Mouse (Mus musculus) liver, embryonic 14.5 days (tissue): ENCODE data around the gene Gfy. TPM values are rescaled to one million over a fixed set of nuclear protein-coding genes. Genes with fewer than 3 reads are reported as not detected.

Experiments
- ATAC-seq: fragments of 200-750 bp; cut with Nextera tagmentation; 2 replicates; pipeline ENCODE4 v1.8.0; 2017; ENCODE audit warnings: moderate number of reproducible peaks, mild to moderate bottlenecking, moderate library complexity; ENCODE audit not compliant: insufficient read depth
- DNase-seq, 3 experiments: peaks; one replicate each; pipeline ENCODE4 v3.0.0-alpha.2; 2012 to 2013; ENCODE audit warnings: low read depth in 3 of 3, low spot score in 3 of 3
- H3K27ac ChIP-seq: fragments of 300-500 bp; sonication (generic); 2 replicates; pipeline ENCODE4 v1.5.1; 2014; ENCODE audit warnings: moderate library complexity, mild to moderate bottlenecking, control low read depth, inconsistent platforms
- H3K27me3 ChIP-seq: fragments of 300-500 bp; sonication (generic); 2 replicates; pipeline ENCODE4 v1.6.1; 2014; ENCODE audit warnings: mild to moderate bottlenecking, low read length, moderate library complexity; ENCODE audit not compliant: control insufficient read depth, insufficient read depth
- H3K36me3 ChIP-seq: fragments of 300-500 bp; sonication (generic); replicated peaks from 2 replicates; pipeline ENCODE4 v1.6.1; 2014; ENCODE audit warnings: low read depth; ENCODE audit not compliant: control insufficient read depth, insufficient read depth
- H3K4me1 ChIP-seq, 2 experiments: fragments of 200-500 bp in 1 of 2; fragments of 300-500 bp in 1 of 2; sonication (generic) in 1 of 2; replicated peaks; 2 replicates each; pipeline ENCODE4 v1.6.1; 2012 to 2014; ENCODE audit warnings: antibody characterized with exemption in 1 of 2, inconsistent platforms in 1 of 2, low read length in 1 of 2; ENCODE audit not compliant: control insufficient read depth in 2 of 2, insufficient read depth in 2 of 2
- H3K4me2 ChIP-seq: fragments of 300-500 bp; sonication (generic); 2 replicates; pipeline ENCODE4 v1.6.1; 2014; ENCODE audit warnings: low read depth, mild to moderate bottlenecking, control low read depth, moderate library complexity
- H3K4me3 ChIP-seq, 2 experiments: fragments of 200-500 bp in 1 of 2; fragments of 300-500 bp in 1 of 2; sonication (generic) in 1 of 2; 2 replicates each; pipeline ENCODE4 v1.5.1; 2012 to 2014; ENCODE audit warnings: low read depth in 2 of 2, low read length in 2 of 2, mild to moderate bottlenecking in 2 of 2, control low read depth in 1 of 2, inconsistent platforms in 1 of 2, moderate library complexity in 1 of 2; ENCODE audit not compliant: insufficient read depth in 1 of 2
- H3K9ac ChIP-seq: fragments of 300-500 bp; sonication (generic); replicated peaks from 2 replicates; pipeline ENCODE4 v1.6.1; 2014; ENCODE audit warnings: mild to moderate bottlenecking, control low read depth, moderate library complexity
- H3K9me3 ChIP-seq: fragments of 300-500 bp; sonication (generic); 2 replicates; pipeline ENCODE4 v1.6.1; 2016; ENCODE audit warnings: low read length, mixed read lengths; ENCODE audit not compliant: control insufficient read depth
- CTCF ChIP-seq: IDR thresholded peaks from 2 replicates; pipeline ENCODE4 v1.5.1; 2016; ENCODE audit warnings: antibody characterized with exemption, low read depth, control low read depth
- EP300 ChIP-seq: IDR thresholded peaks from 2 replicates; pipeline ENCODE4 v1.6.1; 2016; ENCODE audit warnings: antibody characterized with exemption, low read depth
- WGBS: fragments of 180-500 bp; shearing (Covaris S2); extraction: QIAGEN DNeasy Blood & Tissue Kit; methylation state at CpG from one replicate; pipeline ENCODE4 v1.1.7; 2014; ENCODE audit not compliant: insufficient replicate concordance; 5-methylcytosine and 5-hydroxymethylcytosine counted together
- polyA plus RNA-seq, 2 experiments: library from polyadenylated mRNA; depleted of rRNA in 1 of 2; stranded (reverse) in 1 of 2; unstranded in 1 of 2; fragments of >200 nt; fragmentation: Nextera tagmentation in 1 of 2; extraction: Ambion mirVana in 1 of 2; gene quantifications; 2 replicates each; pipeline versions ENCODE4 v1.2.1 to v1.2.3; 2012 to 2014

Gene Gfy
- polyA plus RNA-seq, 2 experiments: not detected

DNA sequence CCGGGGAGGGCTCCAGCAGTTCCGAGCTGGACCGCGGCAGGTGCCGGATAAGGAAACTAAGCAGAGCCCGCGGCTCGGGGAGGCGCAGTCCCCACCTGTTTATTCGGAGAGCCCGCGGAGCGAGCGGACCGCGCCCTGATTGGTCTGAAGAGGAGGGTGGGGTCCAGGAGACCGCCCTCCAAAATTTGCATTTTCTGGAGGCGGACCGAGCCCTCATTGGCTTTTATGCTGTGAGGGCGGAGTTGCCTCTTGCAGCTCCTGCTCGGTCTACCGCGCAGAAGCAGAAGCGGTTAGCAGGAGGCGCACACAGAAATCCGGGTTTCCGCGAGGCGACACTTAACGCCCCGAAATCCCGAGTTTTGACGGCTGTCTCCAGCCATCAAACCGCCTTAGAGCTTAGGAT lies 2.8 kb upstream of the Gfy start:
- Histone ChIP-seq H3K36me3 (no peaks in the 10 kb centered on the region), H3K9me3 (no peaks in the 10 kb centered on the region), H3K27ac (no peak overlapping the region), H3K4me2 (peak overlapping the region; percentile 51), H3K27me3 (peaks cover 75% of the 10 kb centered on the region), H3K9ac (no peak overlapping the region), H3K4me3 (peak overlapping the region; percentile 4 to 21; a peak in 3 of 4 replicates), H3K4me1 (no peaks in the 10 kb centered on the region; a peak in 1 of 4 replicates)
- ATAC-seq: peak; percentile 88
- peak; percentile 83 to 89 (median 86) for DNase-seq
- TF ChIP-seq CTCF (no peak), EP300 (no peak)
- WGBS: under 1% methylated on average over 34 of the region's 34 CpGs

DNA sequence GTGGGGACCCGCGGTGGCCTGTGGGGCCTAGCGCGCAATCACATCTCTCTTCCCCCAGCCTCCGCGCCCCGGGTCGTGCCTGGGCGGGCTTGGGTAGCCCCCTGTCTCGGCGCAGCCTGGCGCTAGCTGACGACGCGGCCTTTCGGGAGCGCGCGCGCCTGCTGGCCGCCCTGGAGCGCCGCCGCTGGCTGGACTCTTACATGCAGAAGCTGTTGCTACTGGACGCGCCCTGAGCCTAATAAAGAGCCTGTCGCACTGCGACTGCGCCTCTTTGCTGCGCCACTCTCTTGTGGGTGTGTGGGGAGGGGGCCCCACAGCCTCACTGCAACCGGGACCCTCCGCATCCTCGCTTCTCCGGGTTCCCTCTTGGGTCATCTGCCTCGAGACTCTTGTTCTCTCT lies 2.2 kb upstream of the Gfy start:
- no peak for TF ChIP-seq CTCF
- TF ChIP-seq EP300: no peak
- Histone ChIP-seq H3K4me2 (peak overlapping the region; percentile 51), H3K9me3 (no peaks in the 10 kb centered on the region), H3K36me3 (no peaks in the 10 kb centered on the region), H3K27me3 (peaks cover 79% of the 10 kb centered on the region), H3K9ac (no peak overlapping the region), H3K27ac (no peak overlapping the region), H3K4me3 (peak overlapping the region in 1 of 2 experiments; percentile 9; a peak in 2 of 4 replicates), H3K4me1 (no peaks in the 10 kb centered on the region; a peak in 1 of 4 replicates)
- DNase-seq: peak in 1 of 3 experiments; percentile 19
- 5% methylated on average over 35 of the region's 35 CpGs for WGBS
- no peak for ATAC-seq

- Histone ChIP-seq H3K4me1 (no peaks in the 10 kb centered on the region; a peak in 1 of 4 replicates), H3K36me3 (no peaks in the 10 kb centered on the region), H3K4me3 (peak within 1 kb of the TSS in 1 of 2 experiments; percentile 9; a peak in 2 of 4 replicates), H3K9me3 (no peaks in the 10 kb centered on the region), H3K9ac (no peak within 1 kb of the TSS), H3K4me2 (peak within 1 kb of the TSS; percentile 51), H3K27ac (no peak within 1 kb of the TSS), H3K27me3 (peaks cover 85% of the 10 kb centered on the region)
- 21% methylated on average over 19 of the region's 20 CpGs for WGBS
- ATAC-seq (no peak), DNase-seq (no peak)
- TF ChIP-seq EP300: no peak
- no peak for TF ChIP-seq CTCF
Observed at GRCm38 (mm10) chr7:45180896-45181477, 1.6 kb upstream of the Gfy start, which contains the start of gene Pth2. TSS of gene Pth2 (plus strand) at chr7:45180995.

- no peak for ATAC-seq
- Histone ChIP-seq H3K36me3 (no peaks in the 10 kb centered on the region), H3K27me3 (peaks cover 92% of the 10 kb centered on the region), H3K4me1 (no peaks in the 10 kb centered on the region; a peak in 1 of 4 replicates), H3K4me2 (no peak overlapping the region), H3K9me3 (no peaks in the 10 kb centered on the region), H3K27ac (no peak overlapping the region), H3K9ac (no peak overlapping the region), H3K4me3 (no peak overlapping the region)
- TF ChIP-seq EP300 (no peak), CTCF (no peak)
- no peak for DNase-seq
- 21% methylated on average over 7 of the region's 7 CpGs for WGBS
Observed at GRCm38 (mm10) chr7:45178550-45178949, 819 bp downstream of the Gfy start.

- 5% methylated on average over 31 of the region's 31 CpGs for WGBS
- no peak for TF ChIP-seq EP300
- no peak for TF ChIP-seq CTCF
Observed at GRCm38 (mm10) chr7:45176356-45176755, 3.0 kb downstream of the Gfy start.

More at GRCm38 (mm10) chr7:45176356-45176755, 3.0 kb downstream of the Gfy start:
- no peak for ATAC-seq
- Histone ChIP-seq H3K4me1 (no peaks in the 10 kb centered on the region), H3K27ac (no peak overlapping the region), H3K36me3 (no peaks in the 10 kb centered on the region), H3K4me2 (no peak overlapping the region), H3K27me3 (peaks cover 78% of the 10 kb centered on the region), H3K4me3 (no peak overlapping the region), H3K9ac (no peak overlapping the region), H3K9me3 (no peaks in the 10 kb centered on the region)
- DNase-seq: no peak
